Mouse (Mus musculus) erythroid progenitor cell, adult 5-6 weeks (primary cell): ENCODE results near the gene Bcl11a. TPM values are rescaled to one million over a fixed set of nuclear protein-coding genes. Genes with fewer than 3 reads are reported as not detected.
A peak's percentile ranks its signal among the peaks of the same experiment; 100 is the strongest.

Source experiments
- ATAC-seq: replicated peaks from 2 replicates; pipeline ENCODE4 v1.8.0; 2016; ENCODE audit warnings: moderate number of reproducible peaks, mild to moderate bottlenecking, moderate TSS enrichment, inconsistent platforms; ENCODE audit not compliant: poor library complexity, low FRiP score, severe bottlenecking
- total RNA-seq, 2 experiments: library from RNA; stranded (forward) in 1 of 2; stranded (reverse) in 1 of 2; fragments of 150-400 nt in 1 of 2; fragments of 186-747, 209-891 nt in 1 of 2; gene quantifications; 2 replicates each; pipeline versions ENCODE4 v1.2.3 to v1.2.4; 2015 to 2017; ENCODE audit warnings: low replicate concordance in 2 of 2

The Bcl11a gene
- total RNA-seq, 2 experiments from 2014 or later: 12.9 to 23.5 TPM

- ATAC-seq: no peak
Measured at GRCm38 (mm10) chr11:24079392-24080391, 1.8 kb downstream of the Bcl11a start.

GRCm38 (mm10) chr11:24080541-24080940, 2.7 kb downstream of the Bcl11a start:
- ATAC-seq: no peak

- no peak for ATAC-seq
Measured at GRCm38 (mm10) chr11:24081016-24081686, 3.3 kb downstream of the Bcl11a start.

GRCm38 (mm10) chr11:24081687-24082384, 4.0 kb downstream of the Bcl11a start:
- ATAC-seq: peak; percentile 46

- no peak for ATAC-seq
Measured at GRCm38 (mm10) chr11:24082385-24083075, 4.7 kb downstream of the Bcl11a start.

GRCm38 (mm10) chr11:24083076-24083405, 5.2 kb downstream of the Bcl11a start:
- no peak for ATAC-seq

- 0 out of 2 replicates have a peak, but pooled peaks have one; percentile 28 for ATAC-seq
Measured at GRCm38 (mm10) chr11:24083423-24083822, 5.6 kb downstream of the Bcl11a start.

- no peak for ATAC-seq
Measured at GRCm38 (mm10) chr11:24084077-24084476, 6.2 kb downstream of the Bcl11a start.

- no peak for ATAC-seq
Measured at GRCm38 (mm10) chr11:24084590-24084989, 6.7 kb downstream of the Bcl11a start.

- ATAC-seq: no peak
Measured at GRCm38 (mm10) chr11:24085986-24086385, 8.1 kb downstream of the Bcl11a start.

- ATAC-seq: no peak
Measured at GRCm38 (mm10) chr11:24087069-24087468, 9.2 kb downstream of the Bcl11a start.

- no peak for ATAC-seq
Measured at GRCm38 (mm10) chr11:24090443-24090842, 12.6 kb downstream of the Bcl11a start.

GRCm38 (mm10) chr11:24091393-24092080, 13.7 kb downstream of the Bcl11a start:
- ATAC-seq: no peak

- no peak for ATAC-seq
Measured at GRCm38 (mm10) chr11:24092618-24093017, 14.8 kb downstream of the Bcl11a start.

- peak; percentile 59 for ATAC-seq
Measured at GRCm38 (mm10) chr11:24094086-24094487, 16.2 kb downstream of the Bcl11a start.

GRCm38 (mm10) chr11:24095236-24095635, 17.4 kb downstream of the Bcl11a start:
- ATAC-seq: no peak

GRCm38 (mm10) chr11:24095656-24096353, 17.9 kb downstream of the Bcl11a start:
- no peak for ATAC-seq

- ATAC-seq: no peak
Measured at GRCm38 (mm10) chr11:24096483-24096882, 18.6 kb downstream of the Bcl11a start.

GRCm38 (mm10) chr11:24097026-24097425, 19.2 kb downstream of the Bcl11a start:
- no peak for ATAC-seq
